ENCODE assay signal across 8 mouse cellular contexts in the genomic region with DNA sequence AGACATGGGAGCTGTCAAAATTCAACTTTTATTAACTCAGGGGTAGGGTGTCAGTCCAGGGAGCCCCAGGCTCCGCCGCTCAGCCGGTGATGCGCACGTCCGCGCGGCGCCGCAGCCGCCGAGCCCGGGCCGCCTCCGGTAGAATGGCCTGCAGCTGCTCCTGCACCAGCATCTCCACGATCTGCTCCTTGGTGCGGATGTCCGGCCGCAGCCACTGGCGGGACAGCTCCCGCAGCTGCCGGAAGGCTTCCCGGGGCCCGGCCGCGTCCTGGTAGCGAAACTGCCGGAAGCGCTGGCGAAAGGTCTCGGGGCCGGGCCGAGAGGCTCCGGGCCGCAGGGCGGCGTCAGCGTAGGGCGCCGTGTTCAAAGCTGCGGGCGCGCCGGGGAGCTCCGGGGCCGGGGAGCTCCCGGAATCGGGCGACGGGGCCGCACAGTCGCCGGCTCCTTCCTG. TPM values are rescaled to one million over a fixed set of nuclear protein-coding genes. Genes with fewer than 3 reads are reported as not detected.
DNase-seq lines count a peak whose midpoint lies in the region; ATAC-seq and TF ChIP-seq lines count a peak whose summit lies in the region.

No protein-coding gene starts in this region.

- peak overlapping the region; percentile 73 for H3K4me2 ChIP-seq in heart, embryonic 11.5 days
- peak overlapping the region; percentile 77 for H3K4me2 ChIP-seq in kidney, embryonic 14.5 days (replicated peaks; ENCODE audit: low read depth, low read length)
- H3K4me2 ChIP-seq in liver, embryonic 13.5 days: peak overlapping the region; percentile 87
- peak overlapping the region; percentile 77 for H3K4me2 ChIP-seq in neural tube, embryonic 12.5 days (replicated peaks)

- peaks cover 2% of the 10 kb centered on the region for H3K79me3 ChIP-seq in C2C12 (ENCODE audit: low read depth)

- H3K9ac ChIP-seq in heart, embryonic 11.5 days (ENCODE audit: low read depth, low read length): peak overlapping the region; percentile 97
- H3K9ac ChIP-seq in kidney, embryonic 14.5 days (ENCODE audit: low read depth, low read length): peak overlapping the region; percentile 88
- peak overlapping the region; percentile 93 for H3K9ac ChIP-seq in liver, embryonic 13.5 days
- H3K9ac ChIP-seq in neural tube, embryonic 12.5 days: peak overlapping the region; percentile 94

- peak overlapping the region; percentile 48 for H3K4me3 ChIP-seq in C2C12 (ENCODE audit: insufficient read depth, poor library complexity, severe bottlenecking)
- peak overlapping the region; percentile 67 for H3K4me3 ChIP-seq in embryonic fibroblast, embryonic 13.5 days (ENCODE audit: insufficient read depth, low read length)
- H3K4me3 ChIP-seq in heart, embryonic 11.5 days (ENCODE audit: low read depth, low read length): peak overlapping the region; percentile 93
- H3K4me3 ChIP-seq in kidney, embryonic 14.5 days (ENCODE audit: low read length): peak overlapping the region; percentile 64
- H3K4me3 ChIP-seq in liver, embryonic 13.5 days (replicated peaks): peak overlapping the region; percentile 93
- H3K4me3 ChIP-seq in neural tube, embryonic 12.5 days: peak overlapping the region; percentile 90

- peak; percentile 63 for ATAC-seq in heart, embryonic 11.5 days (replicated peaks; ENCODE audit: insufficient number of reproducible peaks, low FRiP score, low TSS enrichment)
- ATAC-seq in kidney, embryonic 14.5 days (ENCODE audit: low FRiP score, low TSS enrichment): peak; percentile 72
- peak; percentile 77 for ATAC-seq in liver, embryonic 13.5 days (ENCODE audit: low read depth)
- ATAC-seq in neural tube, embryonic 12.5 days (ENCODE audit: low FRiP score, low read depth): peak; percentile 60

- TF ChIP-seq CTCF in C2C12 (IDR thresholded peaks at IDR 0.05; ENCODE audit: control insufficient read depth, insufficient read depth, insufficient read length): no peak
- TF ChIP-seq CTCF in embryonic fibroblast, embryonic 13.5 days (IDR thresholded peaks at IDR 0.05; ENCODE audit: borderline replicate concordance, insufficient read depth, low read length): no peak

- no peak; the same call in 1 of the 2 replicates for TF ChIP-seq POLR2A in embryonic fibroblast, embryonic 13.5 days (IDR thresholded peaks at IDR 0.05; ENCODE audit: low read depth, low read length)

- H3K79me2 ChIP-seq in C2C12 (ENCODE audit: control insufficient read depth, insufficient read depth): peaks cover 13% of the 10 kb centered on the region

- H3K36me3 ChIP-seq in C2C12 (ENCODE audit: control insufficient read depth, insufficient read depth): peaks cover 19% of the 10 kb centered on the region
- no peaks in the 10 kb centered on the region for H3K36me3 ChIP-seq in heart, embryonic 11.5 days (ENCODE audit: control insufficient read depth, insufficient read depth, low read length)
- 0 out of 2 replicates have a peak, but pooled peaks cover 3% of the 10 kb centered on the region for H3K36me3 ChIP-seq in kidney, embryonic 14.5 days (ENCODE audit: control insufficient read depth, insufficient read depth, low read length)
- peaks cover 14% of the 10 kb centered on the region; the same call in 1 of the 2 replicates for H3K36me3 ChIP-seq in liver, embryonic 13.5 days
- peaks cover 16% of the 10 kb centered on the region; the same call in 1 of the 2 replicates for H3K36me3 ChIP-seq in neural tube, embryonic 12.5 days

- H3K4me1 ChIP-seq in embryonic fibroblast, embryonic 13.5 days (ENCODE audit: control insufficient read depth, insufficient read depth, low read length): peaks cover 4% of the 10 kb centered on the region
- no peaks in the 10 kb centered on the region; the same call in 1 of the 2 replicates for H3K4me1 ChIP-seq in heart, embryonic 11.5 days (ENCODE audit: control insufficient read depth, insufficient read depth, low read length)
- no peaks in the 10 kb centered on the region; the same call in 1 of the 2 replicates for H3K4me1 ChIP-seq in kidney, embryonic 14.5 days (ENCODE audit: control insufficient read depth, insufficient read depth, low read length)
- peaks cover 27% of the 10 kb centered on the region for H3K4me1 ChIP-seq in liver, embryonic 13.5 days (replicated peaks)
- peaks cover 5% of the 10 kb centered on the region for H3K4me1 ChIP-seq in neural tube, embryonic 12.5 days

- no peaks in the 10 kb centered on the region for H3K9me3 ChIP-seq in heart, embryonic 11.5 days (replicated peaks; ENCODE audit: control insufficient read depth, low read length)
- H3K9me3 ChIP-seq in kidney, embryonic 14.5 days (ENCODE audit: control insufficient read depth, low read length): no peaks in the 10 kb centered on the region
- no peaks in the 10 kb centered on the region for H3K9me3 ChIP-seq in liver, embryonic 13.5 days (replicated peaks)
- no peaks in the 10 kb centered on the region for H3K9me3 ChIP-seq in neural tube, embryonic 12.5 days

- peak; percentile 78 for DNase-seq in adrenal gland, postnatal 10 days
- DNase-seq in liver, embryonic 13.5 days: peak; percentile 38
- DNase-seq in testis, postnatal 14 days (ENCODE audit: low spot score): peak; percentile 72

- WGBS in heart, embryonic 11.5 days (ENCODE audit: insufficient replicate concordance): under 1% methylated on average over 53 of the region's 53 CpGs
- under 1% methylated on average over 53 of the region's 53 CpGs for WGBS in kidney, embryonic 14.5 days
- under 1% methylated on average over 49 of the region's 53 CpGs for WGBS in liver, embryonic 13.5 days (ENCODE audit: insufficient replicate concordance)
- WGBS in neural tube, embryonic 12.5 days: under 1% methylated on average over 49 of the region's 53 CpGs

- no peaks in the 10 kb centered on the region for H3K27me3 ChIP-seq in C2C12 (ENCODE audit: control insufficient read depth, insufficient read depth, insufficient read length)
- no peaks in the 10 kb centered on the region for H3K27me3 ChIP-seq in heart, embryonic 11.5 days (ENCODE audit: control insufficient read depth, insufficient read depth, low read length)
- H3K27me3 ChIP-seq in kidney, embryonic 14.5 days (ENCODE audit: control insufficient read depth, insufficient read depth, low read length): no peaks in the 10 kb centered on the region
- H3K27me3 ChIP-seq in liver, embryonic 13.5 days: no peaks in the 10 kb centered on the region
- no peaks in the 10 kb centered on the region for H3K27me3 ChIP-seq in neural tube, embryonic 12.5 days (replicated peaks)

- peak overlapping the region; percentile 86 for H3ac ChIP-seq in C2C12 (ENCODE audit: control insufficient read depth, insufficient read length, low read depth)

- peak overlapping the region; percentile 94 for H3K27ac ChIP-seq in embryonic fibroblast, embryonic 13.5 days (ENCODE audit: insufficient read depth, low read length)
- H3K27ac ChIP-seq in heart, embryonic 11.5 days (ENCODE audit: low read depth, low read length): peak overlapping the region; percentile 97
- peak overlapping the region; percentile 98 for H3K27ac ChIP-seq in kidney, embryonic 14.5 days (ENCODE audit: low read depth, low read length)
- H3K27ac ChIP-seq in liver, embryonic 13.5 days: peak overlapping the region; percentile 93
- H3K27ac ChIP-seq in neural tube, embryonic 12.5 days: peak overlapping the region; percentile 93

TF ChIP-seq in C2C12, 6 proteins besides CTCF, POLR2A, EP300 and RAD21:
- TF ChIP-seq USF1 (IDR thresholded peaks at IDR 0.05; ENCODE audit: low read depth) (no peak), FOSL1 (IDR thresholded peaks at IDR 0.05; ENCODE audit: insufficient read depth, low read length, poor library complexity, severe bottlenecking) (no peak), MAX (IDR thresholded peaks at IDR 0.05) (no peak), MYOG (IDR thresholded peaks at IDR 0.05; ENCODE audit: control insufficient read depth, extremely low read depth, insufficient read length) (no peak), CEBPB (IDR thresholded peaks at IDR 0.05; ENCODE audit: low read depth) (no peak), MYOD1 (IDR thresholded peaks at IDR 0.05; ENCODE audit: control insufficient read depth, insufficient read length, low read depth) (no peak)

RNA-seq across cellular contexts. Expression of a gene that starts 0.2 kb away (rescaled TPM):
- polyA plus RNA-seq in C2C12 (2012; fragmentation: generic; extraction: Trizol): 1.7 TPM
- total RNA-seq in adrenal gland, postnatal 10 days (2021): 1 to 10 TPM; 1.5 to 2.0 TPM
- polyA plus RNA-seq in embryonic fibroblast, embryonic 13.5 days (2011; ENCODE audit: insufficient read length, low read depth, missing spikeins): 1.3 and 3.4 TPM in 2 replicates
- polyA plus RNA-seq in heart, embryonic 11.5 days (2014; fragmentation: Nextera tagmentation; extraction: Ambion mirVana): 2.2 and 2.3 TPM in 2 replicates
- 4.5 and 6.4 TPM in 2 replicates for polyA plus RNA-seq in kidney, embryonic 14.5 days (2014; fragmentation: Nextera tagmentation; extraction: Ambion mirVana)
- 1.1 and 1.7 TPM in 2 replicates for polyA plus RNA-seq in liver, embryonic 13.5 days (2015; fragmentation: Nextera tagmentation; extraction: Ambion mirVana)
- polyA plus RNA-seq in neural tube, embryonic 12.5 days (2016; fragmentation: Nextera tagmentation; extraction: Ambion mirVana): 6.5 and 7.0 TPM in 2 replicates

RNA-seq across cellular contexts. Expression of a gene that starts 0.6 kb away (rescaled TPM):
- 140 TPM for polyA plus RNA-seq in C2C12 (2012; fragmentation: generic; extraction: Trizol)
- 10 to 100 TPM; 96.3 to 98.8 TPM for total RNA-seq in adrenal gland, postnatal 10 days (2021)
- 16.3 and 23.3 TPM in 2 replicates for polyA plus RNA-seq in embryonic fibroblast, embryonic 13.5 days (2011; ENCODE audit: insufficient read length, low read depth, missing spikeins)
- polyA plus RNA-seq in heart, embryonic 11.5 days (2014; fragmentation: Nextera tagmentation; extraction: Ambion mirVana): 50.6 and 59.0 TPM in 2 replicates
- polyA plus RNA-seq in kidney, embryonic 14.5 days (2014; fragmentation: Nextera tagmentation; extraction: Ambion mirVana): 74.2 TPM in 2 replicates
- polyA plus RNA-seq in liver, embryonic 13.5 days (2015; fragmentation: Nextera tagmentation; extraction: Ambion mirVana): 34.4 and 34.6 TPM in 2 replicates
- 117 and 122 TPM in 2 replicates for polyA plus RNA-seq in neural tube, embryonic 12.5 days (2016; fragmentation: Nextera tagmentation; extraction: Ambion mirVana)

Comparison
In these comparisons a context has a peak if more than half of its experiments do, and no peak if none do; other contexts are left out.
1. Peak in every context shown above with its lines: DNase-seq, ATAC-seq, H3K4me3 ChIP-seq and H3K27ac ChIP-seq.